Mouse (Mus musculus) intestine, embryonic 16.5 days (tissue): Measurements from ENCODE around the gene Mpv17l2. TPM values are rescaled to one million over a fixed set of nuclear protein-coding genes. Genes with fewer than 3 reads are reported as not detected.

Experiments
- ATAC-seq: fragments of 200-750 bp; cut with Nextera tagmentation; 2 replicates; pipeline ENCODE4 v1.8.0; 2017; ENCODE audit warnings: moderate TSS enrichment, moderate library complexity
- H3K27ac ChIP-seq: fragments of 300-500 bp; sonication (generic); 2 replicates; pipeline ENCODE4 v1.5.1; 2014; ENCODE audit warnings: mild to moderate bottlenecking, low read length
- H3K27me3 ChIP-seq: fragments of 300-500 bp; sonication (generic); replicated peaks from 2 replicates; pipeline ENCODE4 v1.6.1; 2014; ENCODE audit warnings: low read length, control low read depth, mixed read lengths; ENCODE audit not compliant: control insufficient read depth, insufficient read depth
- H3K36me3 ChIP-seq: fragments of 300-500 bp; sonication (generic); 2 replicates; pipeline ENCODE4 v1.6.1; 2014; ENCODE audit warnings: low read length, control low read depth; ENCODE audit not compliant: control insufficient read depth, insufficient read depth
- H3K4me1 ChIP-seq: fragments of 300-500 bp; sonication (generic); 2 replicates; pipeline ENCODE4 v1.6.1; 2014; ENCODE audit warnings: low read length, control low read depth, mixed read lengths; ENCODE audit not compliant: control insufficient read depth, insufficient read depth
- H3K4me2 ChIP-seq: fragments of 300-500 bp; sonication (generic); 2 replicates; pipeline ENCODE4 v1.6.1; 2014; ENCODE audit warnings: low read depth, low read length, control low read depth
- H3K4me3 ChIP-seq: fragments of 300-500 bp; sonication (generic); 2 replicates; pipeline ENCODE4 v1.5.1; 2014; ENCODE audit warnings: mild to moderate bottlenecking, low read length
- H3K9ac ChIP-seq: fragments of 300-500 bp; sonication (generic); 2 replicates; pipeline ENCODE4 v1.6.1; 2014; ENCODE audit warnings: low read depth, low read length
- H3K9me3 ChIP-seq: fragments of 300-500 bp; sonication (generic); 2 replicates; pipeline ENCODE4 v1.6.1; 2016; ENCODE audit warnings: low read length, control low read depth; ENCODE audit not compliant: control insufficient read depth
- WGBS: fragments of 180-500 bp; shearing (Covaris S2); extraction: QIAGEN DNeasy Blood & Tissue Kit; methylation state at CpG from one replicate; pipeline ENCODE4 v1.1.7; 2014; 5-methylcytosine and 5-hydroxymethylcytosine counted together
- polyA plus RNA-seq: library from polyadenylated mRNA; unstranded; fragments of >200 nt; fragmentation: Nextera tagmentation; extraction: Ambion mirVana; gene quantifications from 2 replicates; pipeline ENCODE4 v1.2.1, GENCODE M21; 2015

Gene Mpv17l2
- polyA plus RNA-seq, 1 experiment from 2014 or later = 79.8 TPM

- H3K36me3 ChIP-seq = peaks cover 21% of the 10 kb centered on the region
- peak; percentile 92 for ATAC-seq
- H3K27me3 ChIP-seq = no peaks in the 10 kb centered on the region
- under 1% methylated on average over 94 of the region's 94 CpGs for WGBS
- H3K4me2 ChIP-seq = peak within 1 kb of the TSS; percentile 95
- peak within 1 kb of the TSS; percentile 76 for H3K4me3 ChIP-seq
- peak within 1 kb of the TSS; percentile 100 for H3K27ac ChIP-seq
- H3K9me3 ChIP-seq = no peaks in the 10 kb centered on the region
- H3K4me1 ChIP-seq = peaks cover 48% of the 10 kb centered on the region
- H3K9ac ChIP-seq = peak within 1 kb of the TSS; percentile 99
Measured at GRCm38 (mm10) chr8:70776496-70777444, 16.0 kb upstream of the Mpv17l2 start, which contains the start of gene Pik3r2. TSS of gene Pik3r2 (minus strand) at chr8:70776713.

- Histone ChIP-seq H3K4me3 (peak overlapping the region; percentile 76), H3K27me3 (no peaks in the 10 kb centered on the region), H3K27ac (peak overlapping the region; percentile 71), H3K36me3 (peaks cover 24% of the 10 kb centered on the region), H3K4me1 (peaks cover 50% of the 10 kb centered on the region), H3K4me2 (peak overlapping the region; percentile 95), H3K9me3 (no peaks in the 10 kb centered on the region), H3K9ac (peak overlapping the region; percentile 99)
- no peak for ATAC-seq
- WGBS = 2% methylated on average over 34 of the region's 34 CpGs
Measured at GRCm38 (mm10) chr8:70775851-70776495, 15.2 kb upstream of the Mpv17l2 start.

GRCm38 (mm10) chr8:70775227-70775626 lies 14.5 kb upstream of the Mpv17l2 start:
- Histone ChIP-seq H3K4me3 (peak overlapping the region; percentile 76), H3K4me1 (peaks cover 50% of the 10 kb centered on the region), H3K27ac (no peak overlapping the region), H3K4me2 (peak overlapping the region; percentile 95), H3K27me3 (no peaks in the 10 kb centered on the region), H3K9me3 (no peaks in the 10 kb centered on the region), H3K9ac (peak overlapping the region; percentile 99), H3K36me3 (peaks cover 24% of the 10 kb centered on the region)
- ATAC-seq = no peak
- WGBS = 83% methylated on average over 5 of the region's 5 CpGs

GRCm38 (mm10) chr8:70774740-70775139 lies 14.0 kb upstream of the Mpv17l2 start:
- Histone ChIP-seq H3K9ac (peak overlapping the region; percentile 99), H3K4me2 (no peak overlapping the region), H3K9me3 (no peaks in the 10 kb centered on the region), H3K4me3 (no peak overlapping the region), H3K27me3 (no peaks in the 10 kb centered on the region), H3K27ac (peak overlapping the region; percentile 79), H3K4me1 (peaks cover 50% of the 10 kb centered on the region), H3K36me3 (peaks cover 26% of the 10 kb centered on the region)
- no peak for ATAC-seq
- WGBS = 90% methylated on average over 18 of the region's 18 CpGs

DNA sequence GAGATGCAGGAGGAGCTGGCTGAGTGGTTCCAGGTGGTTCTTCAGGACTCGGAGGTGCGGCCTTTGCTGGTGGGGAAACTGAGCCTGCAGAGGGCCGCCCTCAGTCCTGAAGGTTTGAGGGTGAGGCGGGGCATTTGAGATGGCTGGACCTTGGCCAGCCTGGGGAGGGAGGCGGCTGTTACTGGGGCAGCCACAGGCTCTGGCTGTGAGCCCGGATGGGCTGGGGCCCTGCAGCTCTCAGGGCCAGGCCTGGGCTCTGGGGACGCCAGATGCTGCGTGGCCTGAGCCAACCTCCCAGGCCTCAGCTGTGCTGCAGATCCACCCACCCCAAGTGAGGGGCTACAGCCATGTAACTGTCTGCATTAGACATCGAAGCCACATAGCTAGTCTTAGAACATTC lies 13.1 kb upstream of the Mpv17l2 start:
- peak overlapping the region; percentile 99 for H3K9ac ChIP-seq
- peaks cover 50% of the 10 kb centered on the region for H3K4me1 ChIP-seq
- no peaks in the 10 kb centered on the region for H3K27me3 ChIP-seq
- 29% methylated on average over 9 of the region's 9 CpGs for WGBS
- peak overlapping the region; percentile 79 for H3K27ac ChIP-seq
- H3K36me3 ChIP-seq = peaks cover 21% of the 10 kb centered on the region
- ATAC-seq = peak; percentile 30
- peak overlapping the region; percentile 21 for H3K4me3 ChIP-seq
- peak overlapping the region; percentile 43 for H3K4me2 ChIP-seq
- H3K9me3 ChIP-seq = no peaks in the 10 kb centered on the region

- H3K4me2 ChIP-seq = peak overlapping the region; percentile 43
- 78% methylated on average over 5 of the region's 5 CpGs for WGBS
- peak overlapping the region; percentile 79 for H3K27ac ChIP-seq
- H3K4me1 ChIP-seq = peaks cover 50% of the 10 kb centered on the region
- H3K9me3 ChIP-seq = no peaks in the 10 kb centered on the region
- H3K9ac ChIP-seq = peak overlapping the region; percentile 99
- peak overlapping the region; percentile 21 for H3K4me3 ChIP-seq
- no peaks in the 10 kb centered on the region for H3K27me3 ChIP-seq
- no peak for ATAC-seq
- H3K36me3 ChIP-seq = peaks cover 24% of the 10 kb centered on the region
Measured at GRCm38 (mm10) chr8:70773410-70773809, 12.7 kb upstream of the Mpv17l2 start.

GRCm38 (mm10) chr8:70772890-70773289 lies 12.1 kb upstream of the Mpv17l2 start:
- Histone ChIP-seq H3K4me1 (peaks cover 45% of the 10 kb centered on the region), H3K27ac (peak overlapping the region; percentile 79), H3K27me3 (no peaks in the 10 kb centered on the region), H3K4me3 (no peak overlapping the region), H3K36me3 (peaks cover 28% of the 10 kb centered on the region), H3K9ac (peak overlapping the region; percentile 99; the same call in 1 of the 2 replicates), H3K9me3 (no peaks in the 10 kb centered on the region), H3K4me2 (peak overlapping the region; percentile 22; the same call in 1 of the 2 replicates)
- 66% methylated on average over 9 of the region's 9 CpGs for WGBS
- no peak for ATAC-seq

DNA sequence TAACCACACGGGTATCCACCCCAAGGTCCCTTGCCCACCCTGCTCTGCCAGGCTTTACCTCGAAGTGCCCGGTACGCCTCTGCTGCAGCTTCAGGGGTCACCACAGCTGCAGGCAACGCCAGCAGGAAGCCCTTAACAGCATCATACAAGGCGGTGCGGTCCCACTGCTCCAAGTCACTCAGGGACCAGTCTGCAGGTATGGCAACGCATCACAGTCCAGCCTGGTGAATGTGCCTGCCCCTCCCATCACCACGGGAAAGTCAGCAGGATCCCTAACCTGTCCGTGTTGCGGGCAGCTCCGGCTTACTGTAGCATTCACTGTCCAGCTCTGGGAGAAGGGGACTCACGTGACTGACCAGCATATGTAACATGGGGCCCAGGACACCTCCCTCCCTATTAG lies 11.3 kb upstream of the Mpv17l2 start:
- H3K9ac ChIP-seq = no peak overlapping the region

DNA sequence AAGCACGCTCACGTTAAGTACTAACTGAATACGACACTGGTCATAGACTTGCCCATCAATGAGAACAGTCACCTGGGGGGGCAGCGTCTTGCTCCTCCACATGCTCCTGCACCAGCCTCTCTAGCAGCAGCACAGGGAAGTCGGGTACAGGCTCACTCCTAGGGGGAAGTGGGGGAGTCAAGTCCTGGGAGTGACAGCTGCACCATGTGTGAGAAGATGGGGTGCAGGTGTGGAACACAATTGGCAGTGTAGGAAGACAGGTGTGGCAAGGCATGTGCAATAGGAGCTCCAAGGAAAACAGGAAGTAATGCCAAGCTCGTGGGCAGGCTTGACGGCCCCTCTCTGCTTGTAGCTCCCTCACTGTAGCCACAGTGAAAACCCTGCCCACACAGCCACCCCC lies 10.5 kb upstream of the Mpv17l2 start:
- H3K9ac ChIP-seq = no peak overlapping the region
- peaks cover 29% of the 10 kb centered on the region for H3K36me3 ChIP-seq
- H3K4me2 ChIP-seq = no peak overlapping the region
- 93% methylated on average over 7 of the region's 7 CpGs for WGBS
- no peaks in the 10 kb centered on the region for H3K9me3 ChIP-seq
- no peak overlapping the region for H3K4me3 ChIP-seq
- no peak for ATAC-seq
- peaks cover 45% of the 10 kb centered on the region for H3K4me1 ChIP-seq
- no peak overlapping the region for H3K27ac ChIP-seq
- no peaks in the 10 kb centered on the region for H3K27me3 ChIP-seq

More for the DNA sequence above, 11.3 kb upstream of the Mpv17l2 start:
- no peak overlapping the region for H3K27ac ChIP-seq
- no peak overlapping the region for H3K4me2 ChIP-seq
- ATAC-seq = no peak
- no peaks in the 10 kb centered on the region for H3K27me3 ChIP-seq
- H3K4me3 ChIP-seq = no peak overlapping the region
- no peaks in the 10 kb centered on the region for H3K9me3 ChIP-seq
- 95% methylated on average over 13 of the region's 13 CpGs for WGBS
- peaks cover 41% of the 10 kb centered on the region for H3K4me1 ChIP-seq
- H3K36me3 ChIP-seq = peaks cover 29% of the 10 kb centered on the region
